Mouse (Mus musculus) hindbrain, embryonic 10.5 days (tissue): ENCODE results near the gene Tnfrsf25. TPM values are rescaled to one million over a fixed set of nuclear protein-coding genes. Genes with fewer than 3 reads are reported as not detected.

Experiments used
- DNase-seq: peaks from one replicate; pipeline ENCODE4 v3.0.0-alpha.2; 2017; ENCODE audit warnings: low spot score
- H3K27ac ChIP-seq: fragments of 300-500 bp; sonication (generic); 2 replicates; pipeline ENCODE4 v1.5.1; 2016; ENCODE audit warnings: mild to moderate bottlenecking, moderate library complexity
- H3K27me3 ChIP-seq: fragments of 300-500 bp; sonication (generic); 2 replicates; pipeline ENCODE4 v1.6.1; 2016; ENCODE audit warnings: mild to moderate bottlenecking; ENCODE audit not compliant: poor library complexity, insufficient read depth, severe bottlenecking
- H3K36me3 ChIP-seq: fragments of 300-500 bp; sonication (generic); 2 replicates; pipeline ENCODE4 v1.6.1; 2016; ENCODE audit warnings: mild to moderate bottlenecking, moderate library complexity
- H3K4me1 ChIP-seq: fragments of 300-500 bp; sonication (generic); replicated peaks from 2 replicates; pipeline ENCODE4 v1.6.1; 2016; ENCODE audit warnings: mild to moderate bottlenecking
- H3K4me3 ChIP-seq: fragments of 300-500 bp; sonication (generic); 2 replicates; pipeline ENCODE4 v1.5.1; 2016; ENCODE audit warnings: mild to moderate bottlenecking, moderate library complexity
- H3K9me3 ChIP-seq: fragments of 300-500 bp; sonication (generic); 2 replicates; pipeline ENCODE4 v1.6.1; 2016; ENCODE audit warnings: mild to moderate bottlenecking, moderate library complexity
- WGBS: fragments of 180-500 bp; shearing (Covaris S2); methylation state at CpG from one replicate; pipeline ENCODE4 v1.1.7; 2016; 5-methylcytosine and 5-hydroxymethylcytosine counted together
- polyA plus RNA-seq: library from polyadenylated mRNA; unstranded; fragments of >200 nt; fragmentation: Nextera tagmentation; extraction: Ambion mirVana; gene quantifications from 2 replicates; pipeline ENCODE4 v1.2.1, GENCODE M21; 2016

The Tnfrsf25 gene
- polyA plus RNA-seq, 1 experiment from 2014 or later: 0.82 TPM

- Histone ChIP-seq H3K4me3 (no peak overlapping the region), H3K27ac (no peak overlapping the region), H3K9me3 (no peaks in the 10 kb centered on the region), H3K36me3 (no peaks in the 10 kb centered on the region), H3K4me1 (peaks cover 35% of the 10 kb centered on the region), H3K27me3 (peaks cover 6% of the 10 kb centered on the region; the same call in 1 of the 2 replicates)
- 71% methylated on average over 7 of the region's 7 CpGs for WGBS
- no peak for DNase-seq
These were observed 35.8 kb upstream of the Tnfrsf25 start for GRCm38 (mm10) chr4:152079931-152080330.

- Histone ChIP-seq H3K27me3 (peaks cover 32% of the 10 kb centered on the region), H3K27ac (peak overlapping the region; percentile 56), H3K9me3 (no peaks in the 10 kb centered on the region), H3K4me1 (peaks cover 36% of the 10 kb centered on the region), H3K4me3 (no peak overlapping the region), H3K36me3 (no peaks in the 10 kb centered on the region)
- no peak for DNase-seq
- 63% methylated on average over 7 of the region's 7 CpGs for WGBS
These were observed 32.0 kb upstream of the Tnfrsf25 start for GRCm38 (mm10) chr4:152083611-152084220.

- H3K36me3 ChIP-seq: no peaks in the 10 kb centered on the region
- H3K27me3 ChIP-seq: peaks cover 39% of the 10 kb centered on the region
- peaks cover 40% of the 10 kb centered on the region for H3K4me1 ChIP-seq
- H3K27ac ChIP-seq: no peak overlapping the region
- H3K9me3 ChIP-seq: no peaks in the 10 kb centered on the region
- WGBS: 86% methylated on average over 7 of the region's 7 CpGs
- no peak overlapping the region for H3K4me3 ChIP-seq
- DNase-seq: no peak
These were observed 31.1 kb upstream of the Tnfrsf25 start for GRCm38 (mm10) chr4:152084616-152085015.

GRCm38 (mm10) chr4:152086505-152087210, 29.1 kb upstream of the Tnfrsf25 start:
- Histone ChIP-seq H3K27me3 (peaks cover 39% of the 10 kb centered on the region), H3K36me3 (no peaks in the 10 kb centered on the region), H3K4me3 (peak overlapping the region; percentile 84), H3K27ac (peak overlapping the region; percentile 93), H3K9me3 (no peaks in the 10 kb centered on the region), H3K4me1 (peaks cover 35% of the 10 kb centered on the region)
- peak; percentile 62 for DNase-seq
- WGBS: under 1% methylated on average over 80 of the region's 92 CpGs

- Histone ChIP-seq H3K4me3 (peak overlapping the region; percentile 84), H3K27me3 (peaks cover 39% of the 10 kb centered on the region), H3K36me3 (0 out of 2 replicates have a peak, but pooled peaks cover 1% of the 10 kb centered on the region), H3K27ac (peak overlapping the region; percentile 93), H3K9me3 (no peaks in the 10 kb centered on the region), H3K4me1 (peaks cover 39% of the 10 kb centered on the region)
- WGBS: 3% methylated on average over 12 of the region's 12 CpGs
- DNase-seq: peak; percentile 39
These were observed 28.3 kb upstream of the Tnfrsf25 start for GRCm38 (mm10) chr4:152087211-152088081.

GRCm38 (mm10) chr4:152088133-152088532, 27.6 kb upstream of the Tnfrsf25 start:
- H3K9me3 ChIP-seq: 0 out of 2 replicates have a peak, but pooled peaks cover 2% of the 10 kb centered on the region
- WGBS: 31% methylated on average over 4 of the region's 4 CpGs
- H3K36me3 ChIP-seq: 0 out of 2 replicates have a peak, but pooled peaks cover 4% of the 10 kb centered on the region
- H3K4me3 ChIP-seq: peak overlapping the region; percentile 84
- H3K27ac ChIP-seq: peak overlapping the region; percentile 93; the same call in 1 of the 2 replicates
- no peak for DNase-seq
- H3K4me1 ChIP-seq: peaks cover 46% of the 10 kb centered on the region
- peaks cover 39% of the 10 kb centered on the region for H3K27me3 ChIP-seq

- Histone ChIP-seq H3K27ac (no peak overlapping the region), H3K36me3 (0 out of 2 replicates have a peak, but pooled peaks cover 4% of the 10 kb centered on the region), H3K9me3 (0 out of 2 replicates have a peak, but pooled peaks cover 2% of the 10 kb centered on the region), H3K4me1 (peaks cover 47% of the 10 kb centered on the region), H3K4me3 (peak overlapping the region; percentile 84; the same call in 1 of the 2 replicates), H3K27me3 (peaks cover 39% of the 10 kb centered on the region)
- DNase-seq: no peak
- WGBS: 54% methylated on average over 8 of the region's 8 CpGs
These were observed 27.1 kb upstream of the Tnfrsf25 start for GRCm38 (mm10) chr4:152088556-152089120.

GRCm38 (mm10) chr4:152090191-152090590, 25.5 kb upstream of the Tnfrsf25 start:
- no peak for DNase-seq
- no peak overlapping the region for H3K4me3 ChIP-seq
- no peak overlapping the region; the same call in 1 of the 2 replicates for H3K27ac ChIP-seq
- H3K27me3 ChIP-seq: peaks cover 31% of the 10 kb centered on the region
- peaks cover 42% of the 10 kb centered on the region for H3K4me1 ChIP-seq
- WGBS: 84% methylated on average over 9 of the region's 9 CpGs
- H3K9me3 ChIP-seq: 0 out of 2 replicates have a peak, but pooled peaks cover 2% of the 10 kb centered on the region
- 0 out of 2 replicates have a peak, but pooled peaks cover 4% of the 10 kb centered on the region for H3K36me3 ChIP-seq

GRCm38 (mm10) chr4:152092751-152093293, 22.9 kb upstream of the Tnfrsf25 start:
- 0 out of 2 replicates have a peak, but pooled peaks cover 2% of the 10 kb centered on the region for H3K9me3 ChIP-seq
- peaks cover 46% of the 10 kb centered on the region for H3K4me1 ChIP-seq
- no peak for DNase-seq
- H3K27me3 ChIP-seq: peaks cover 32% of the 10 kb centered on the region
- WGBS: 71% methylated on average over 8 of the region's 8 CpGs
- H3K36me3 ChIP-seq: 0 out of 2 replicates have a peak, but pooled peaks cover 4% of the 10 kb centered on the region
- H3K4me3 ChIP-seq: no peak overlapping the region
- peak overlapping the region; percentile 57 for H3K27ac ChIP-seq

- Histone ChIP-seq H3K4me3 (no peak overlapping the region), H3K27me3 (peaks cover 19% of the 10 kb centered on the region), H3K27ac (no peak overlapping the region), H3K9me3 (0 out of 2 replicates have a peak, but pooled peaks cover 2% of the 10 kb centered on the region), H3K36me3 (0 out of 2 replicates have a peak, but pooled peaks cover 4% of the 10 kb centered on the region), H3K4me1 (peaks cover 46% of the 10 kb centered on the region)
- DNase-seq: no peak
- WGBS: 90% methylated on average over 12 of the region's 12 CpGs
These were observed 21.5 kb upstream of the Tnfrsf25 start for GRCm38 (mm10) chr4:152094233-152094632.

- Histone ChIP-seq H3K36me3 (0 out of 2 replicates have a peak, but pooled peaks cover 4% of the 10 kb centered on the region), H3K9me3 (0 out of 2 replicates have a peak, but pooled peaks cover 2% of the 10 kb centered on the region), H3K27ac (peak overlapping the region; percentile 77), H3K4me1 (peaks cover 55% of the 10 kb centered on the region), H3K4me3 (peak overlapping the region; percentile 33), H3K27me3 (peaks cover 17% of the 10 kb centered on the region)
- WGBS: 21% methylated on average over 27 of the region's 27 CpGs
- peak; percentile 72 for DNase-seq
These were observed 19.5 kb upstream of the Tnfrsf25 start for GRCm38 (mm10) chr4:152095937-152096910.
